Mouse (Mus musculus): ENCODE measurements around the gene Pigq.

GRCm38 (mm10) chr17:25951803-25952623 is 7.3 kb upstream of the Pigq start, which contains the start of gene A930017K11Rik:
- no peak for TF ChIP-seq POLR2A (IDR thresholded peaks at IDR 0.05; ENCODE audit: low read depth, low read length)
- TF ChIP-seq CTCF (IDR thresholded peaks at IDR 0.05; ENCODE audit: extremely low read depth, insufficient read depth, insufficient read length, insufficient replicate concordance), result no peak

All from spleen, adult 2 months (tissue).